Mouse (Mus musculus) megakaryocyte, embryonic 14.5 days (primary cell): ENCODE measurements at regions not wholly inside any gene's neighbourhood (a gene's known extent, or its start where the extent isn't known, plus 50 kb on each side); places are given as distances from the start of the nearest gene placed in this dataset.

ENCODE experiments used
- FLI1 ChIP-seq: IDR thresholded peaks from 2 replicates; pipeline ENCODE4 v1.6.1; 2012; ENCODE audit warnings: low read length, inconsistent platforms, mixed read lengths
- GATA1 ChIP-seq: IDR thresholded peaks from 3 replicates; pipeline ENCODE4 v1.6.1; 2012; ENCODE audit warnings: mixed read lengths, low read length, inconsistent platforms, borderline replicate concordance

DNA sequence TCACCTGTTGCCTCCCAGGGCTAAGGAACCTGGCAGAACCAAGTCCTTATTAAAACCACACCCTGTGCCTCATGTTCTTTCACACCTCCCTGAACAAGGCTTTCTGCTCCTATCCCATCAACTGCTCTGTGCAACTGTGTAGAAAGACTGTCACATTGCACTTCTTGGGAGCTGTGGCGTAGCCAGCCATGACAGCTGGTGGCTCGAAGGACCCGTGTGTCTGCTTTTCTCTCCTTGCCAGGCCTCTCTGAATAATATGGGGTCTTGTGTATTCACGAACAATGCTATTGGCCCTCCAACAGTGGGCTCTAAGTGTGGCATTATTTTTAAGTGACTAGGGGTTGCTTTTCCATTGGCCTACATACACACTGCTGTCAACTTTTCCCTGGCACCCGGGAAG lies 347.3 kb downstream of the Cd83 start:
- TF ChIP-seq GATA1 (no peak), FLI1 (no peak)
